Mouse (Mus musculus): ENCODE measurements at regions not wholly inside any gene's neighbourhood (a gene's known extent, or its start where the extent isn't known, plus 50 kb on each side); places are given as distances from the start of the nearest gene placed in this dataset.

DNA sequence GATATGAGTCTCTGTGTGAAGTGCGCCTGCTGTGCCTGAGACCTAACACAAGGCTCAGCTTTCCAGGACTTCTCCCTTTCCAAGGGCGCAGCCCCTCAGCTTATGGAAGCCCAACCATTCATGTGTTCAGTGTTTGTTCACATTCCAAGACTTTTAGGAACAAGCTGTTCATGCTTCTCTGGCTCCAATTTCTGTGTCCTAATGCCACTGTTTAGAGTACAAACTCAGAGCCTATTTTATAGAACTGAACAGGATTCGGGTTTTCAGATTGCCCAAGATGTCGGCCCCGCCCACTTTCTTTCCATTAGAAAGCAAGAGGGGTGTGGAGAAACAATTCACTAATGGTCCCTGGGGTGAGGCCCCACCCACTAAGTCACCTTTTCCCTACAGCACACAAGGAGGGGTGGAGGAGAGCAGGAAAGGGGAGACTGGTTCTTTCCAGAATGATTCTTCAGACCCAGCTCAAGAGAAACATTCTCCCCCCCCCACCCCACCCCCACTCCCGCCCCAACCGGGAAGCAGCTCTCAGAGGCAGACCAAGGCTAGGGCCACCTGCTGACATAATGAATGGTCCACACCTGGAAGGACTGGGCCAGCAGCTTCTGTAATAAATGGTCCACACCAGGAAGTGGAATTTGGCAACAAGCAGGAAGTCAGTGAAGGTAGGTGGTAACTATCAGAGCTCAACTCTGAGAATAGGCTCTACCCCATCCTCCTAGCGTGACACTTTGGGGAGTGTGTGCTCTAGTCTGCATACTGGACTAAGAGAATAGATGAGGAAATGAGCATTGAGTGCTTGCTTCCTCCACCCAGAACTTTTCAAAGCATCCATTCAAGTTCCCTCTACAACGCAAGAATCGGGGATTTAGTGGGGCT lies 120.2 kb upstream of the Zfp648 start:
- no peak for DNase-seq

DNA sequence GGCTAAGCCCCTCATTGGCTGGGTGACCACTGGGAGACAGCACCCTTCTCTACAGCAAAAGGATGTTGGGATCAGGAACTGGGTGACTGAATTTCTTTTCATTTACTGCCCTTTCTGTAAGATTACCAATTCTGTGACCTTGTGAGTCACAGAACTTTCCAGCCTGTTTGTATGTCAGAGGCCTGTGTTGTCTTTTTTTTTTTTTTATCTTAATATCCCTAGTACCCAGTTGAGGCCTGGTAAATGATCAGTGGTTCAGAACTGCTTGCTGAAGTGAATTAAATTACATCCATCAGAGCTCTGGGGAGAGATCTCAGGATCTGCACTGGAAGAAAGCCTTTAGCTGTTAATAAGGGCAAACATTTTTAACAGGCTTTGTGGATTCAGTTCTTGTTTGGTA lies 114.8 kb upstream of the Zfp648 start:
- DNase-seq, result no peak

DNA sequence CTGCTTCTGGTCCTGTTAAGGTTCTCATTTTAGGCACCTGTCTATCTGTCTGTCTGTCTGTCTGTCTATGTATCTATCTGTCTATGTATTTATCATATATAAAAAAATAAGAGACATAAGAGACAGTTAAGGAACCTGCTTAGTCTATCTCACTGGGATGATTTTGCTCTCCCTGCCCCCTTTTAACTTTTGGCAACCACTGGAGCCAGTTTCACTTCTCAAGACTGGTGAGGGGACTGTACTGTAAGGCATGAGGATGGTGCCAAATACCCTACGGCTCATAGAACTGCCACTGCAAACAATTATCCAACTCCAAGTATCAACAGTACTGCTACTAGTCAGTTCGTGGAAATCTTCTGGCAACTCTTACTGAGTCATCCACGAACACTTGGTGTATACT lies 111.2 kb upstream of the Zfp648 start:
- no peak for DNase-seq

DNA sequence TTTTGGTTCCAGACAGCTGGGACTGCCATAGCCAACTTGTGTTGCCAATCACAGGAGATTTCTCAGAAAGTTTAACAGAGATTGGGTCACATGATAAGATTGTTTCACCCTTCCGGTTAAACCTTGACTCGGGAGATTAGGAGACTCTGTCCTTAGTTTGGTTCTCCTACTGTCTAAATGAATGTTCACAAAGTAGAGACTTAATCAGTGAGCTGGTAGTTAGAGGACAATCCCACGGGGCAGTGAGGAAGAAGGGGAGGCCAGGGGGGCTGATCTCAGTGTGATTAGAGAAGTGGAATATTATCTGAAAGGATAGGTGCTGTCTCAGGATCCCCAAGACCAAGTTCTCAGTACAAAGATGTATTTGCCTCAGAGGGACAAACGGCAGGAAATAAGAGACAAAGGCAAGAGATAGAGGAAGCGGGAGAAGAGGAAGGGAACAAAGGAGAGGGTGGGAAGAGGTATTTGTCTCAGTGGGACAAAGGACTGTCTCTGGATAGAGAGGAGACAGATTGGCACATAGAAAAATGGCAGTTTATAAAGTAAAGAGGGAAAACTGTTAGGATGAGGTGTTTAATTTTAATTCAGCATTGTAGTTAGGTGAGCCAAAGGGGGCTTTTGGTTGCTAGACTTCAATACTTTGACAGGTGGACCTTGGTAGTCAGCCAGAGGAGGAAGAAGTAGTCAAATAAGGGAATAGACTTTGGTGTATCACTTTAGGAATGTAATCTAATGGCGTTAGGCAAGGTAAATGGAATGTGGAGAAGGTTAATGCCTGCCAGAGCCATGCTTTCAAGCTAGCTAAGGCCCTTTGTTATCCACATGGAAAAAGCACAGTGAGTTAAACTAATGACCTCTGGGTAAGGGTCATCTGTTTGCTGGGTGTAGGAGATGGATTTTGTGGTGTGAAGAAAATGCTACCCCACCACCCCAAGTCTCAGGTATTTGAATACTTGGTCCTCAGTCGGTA lies 110.2 kb upstream of the Zfp648 start:
- DNase-seq, result no peak

GRCm38 (mm10) chr1:154093549-154093948 lies 107.4 kb upstream of the Zfp648 start:
- no peak for DNase-seq

- DNase-seq, result no peak
These were observed 106.6 kb upstream of the Zfp648 start for GRCm38 (mm10) chr1:154094357-154094756.

DNA sequence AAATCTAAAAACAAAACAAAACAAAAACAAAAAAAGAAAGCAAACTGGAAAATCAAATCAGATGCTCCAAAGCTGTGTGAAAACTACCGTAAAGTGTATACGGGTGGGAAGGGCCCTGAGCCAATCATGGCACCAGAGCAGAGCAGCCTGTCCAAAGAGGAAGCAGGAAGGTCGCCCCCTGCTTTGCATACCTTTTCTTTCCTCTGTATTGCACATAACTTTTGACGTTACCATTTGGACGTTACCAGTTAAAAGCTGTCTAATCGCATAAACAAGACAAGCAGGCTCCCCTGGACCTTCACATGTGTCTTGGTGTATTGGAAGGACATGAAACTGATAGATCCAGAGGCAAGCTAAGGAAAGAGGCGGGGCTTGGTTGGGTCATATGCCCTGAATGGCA lies 104.9 kb upstream of the Zfp648 start:
- DNase-seq, result no peak

- DNase-seq, result no peak
These were observed 104.1 kb upstream of the Zfp648 start for GRCm38 (mm10) chr1:154096911-154097310.

- no peak for DNase-seq
These were observed 103.3 kb upstream of the Zfp648 start for GRCm38 (mm10) chr1:154097656-154098055.

DNA sequence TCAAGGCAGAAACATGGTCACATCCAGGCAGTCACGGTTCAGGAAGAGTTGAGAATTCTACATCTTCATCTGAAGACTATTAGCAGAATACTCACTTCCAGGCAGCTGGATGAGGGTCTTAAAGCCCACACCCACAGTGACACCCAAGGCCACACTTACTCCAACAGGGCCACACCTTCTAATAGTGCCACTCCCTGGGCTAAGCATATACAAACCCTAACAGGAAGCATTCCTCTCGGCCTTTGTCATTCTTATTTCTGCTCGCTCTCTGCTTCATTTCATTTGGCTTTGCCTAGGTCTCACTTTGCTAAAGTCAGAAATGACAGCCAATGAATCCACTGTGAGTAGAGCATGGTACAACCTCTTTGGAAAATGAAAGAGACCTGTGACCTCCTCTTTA lies 100.4 kb upstream of the Zfp648 start:
- no peak for DNase-seq

DNA sequence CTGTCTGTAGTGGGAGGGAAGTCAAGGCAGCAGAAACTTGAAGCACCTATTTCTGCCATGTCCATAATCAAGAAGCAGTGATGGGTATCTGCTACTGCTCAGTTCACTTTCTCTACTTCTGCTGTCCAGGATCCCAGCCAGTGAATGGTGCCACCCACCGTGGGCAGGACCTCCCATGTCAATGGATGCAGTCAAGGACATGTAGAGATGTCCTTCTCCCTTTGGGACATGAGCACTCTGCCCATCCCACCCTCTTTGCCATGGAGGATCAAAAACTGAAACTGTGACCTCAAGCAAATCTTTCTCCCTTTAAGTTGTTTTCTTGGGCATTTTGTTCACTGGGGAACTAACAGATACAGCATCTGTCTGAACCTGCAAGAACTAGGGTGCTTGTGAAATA lies 99.6 kb upstream of the Zfp648 start:
- no peak for DNase-seq

GRCm38 (mm10) chr1:154102191-154102590 lies 98.8 kb upstream of the Zfp648 start:
- DNase-seq, result no peak

GRCm38 (mm10) chr1:154102871-154103596 lies 98.0 kb upstream of the Zfp648 start:
- DNase-seq, result peak; percentile 50 to 52

DNA sequence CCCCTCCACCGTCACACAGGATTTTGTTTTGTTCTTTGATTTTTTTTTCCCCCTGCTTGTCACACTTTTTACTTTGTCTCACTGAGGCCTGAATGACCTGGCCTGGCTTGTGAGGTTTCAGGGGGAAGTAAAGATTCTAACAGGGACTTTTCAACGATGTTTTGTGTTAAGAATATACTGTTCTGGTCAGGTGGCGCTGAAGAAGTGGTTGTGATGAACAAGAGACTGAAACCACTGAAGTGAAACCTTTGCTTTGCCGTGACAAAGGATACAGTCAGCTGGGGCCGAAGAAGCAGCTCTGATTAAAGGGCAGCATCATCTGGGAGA lies 97.4 kb upstream of the Zfp648 start:
- no peak for DNase-seq

DNA sequence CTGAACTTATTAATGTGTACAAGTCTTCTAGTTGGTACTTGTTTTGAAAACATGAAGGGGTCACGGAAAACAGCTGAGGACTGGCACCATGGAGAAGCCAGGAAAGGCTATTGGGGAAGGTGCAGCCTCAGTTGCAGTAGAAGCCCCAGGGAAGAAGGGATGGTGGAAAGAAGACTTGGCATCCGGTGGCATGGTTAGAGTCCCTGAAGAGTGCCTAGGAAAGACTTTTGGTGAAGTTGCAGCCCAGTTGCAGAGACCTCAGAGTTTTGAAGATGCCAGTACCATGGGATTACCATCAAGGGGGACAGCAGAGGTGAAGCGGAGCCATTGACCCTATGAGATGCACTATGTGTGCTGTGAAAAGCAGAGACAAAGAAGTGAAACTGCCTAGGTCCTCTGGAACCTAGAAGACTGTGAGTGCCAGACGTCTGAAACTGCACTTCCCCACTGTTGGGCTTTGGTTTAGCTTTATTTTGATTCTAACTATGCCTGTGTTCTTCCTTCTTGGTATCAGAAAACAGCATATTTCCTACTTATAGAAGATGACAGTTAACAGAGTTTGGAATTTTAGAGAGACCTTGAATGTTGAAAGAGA lies 96.9 kb upstream of the Zfp648 start:
- no peak for DNase-seq

DNA sequence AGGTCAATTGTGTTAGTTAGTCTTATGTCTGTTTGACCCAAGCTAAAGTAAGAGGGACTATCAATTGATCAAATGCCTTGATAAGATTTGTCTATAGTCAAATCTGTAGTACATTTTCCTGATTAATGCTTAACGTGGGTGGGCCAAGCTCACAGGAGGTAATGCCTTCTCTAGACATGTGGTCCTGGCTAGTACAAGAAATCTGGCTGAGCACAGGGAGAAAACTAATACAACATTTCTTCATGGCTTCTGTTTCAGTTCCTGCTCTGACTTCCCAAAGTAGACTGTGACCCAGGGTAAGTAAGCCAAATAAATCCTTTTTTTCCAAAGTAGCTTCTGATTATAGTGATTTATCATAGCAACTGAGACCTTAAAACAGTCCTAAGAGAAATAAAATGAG lies 96.2 kb upstream of the Zfp648 start:
- no peak for DNase-seq

GRCm38 (mm10) chr1:154112500-154112899 lies 88.5 kb upstream of the Zfp648 start:
- DNase-seq, result no peak

- no peak for DNase-seq
These were observed 87.5 kb upstream of the Zfp648 start for GRCm38 (mm10) chr1:154113291-154114050.

DNA sequence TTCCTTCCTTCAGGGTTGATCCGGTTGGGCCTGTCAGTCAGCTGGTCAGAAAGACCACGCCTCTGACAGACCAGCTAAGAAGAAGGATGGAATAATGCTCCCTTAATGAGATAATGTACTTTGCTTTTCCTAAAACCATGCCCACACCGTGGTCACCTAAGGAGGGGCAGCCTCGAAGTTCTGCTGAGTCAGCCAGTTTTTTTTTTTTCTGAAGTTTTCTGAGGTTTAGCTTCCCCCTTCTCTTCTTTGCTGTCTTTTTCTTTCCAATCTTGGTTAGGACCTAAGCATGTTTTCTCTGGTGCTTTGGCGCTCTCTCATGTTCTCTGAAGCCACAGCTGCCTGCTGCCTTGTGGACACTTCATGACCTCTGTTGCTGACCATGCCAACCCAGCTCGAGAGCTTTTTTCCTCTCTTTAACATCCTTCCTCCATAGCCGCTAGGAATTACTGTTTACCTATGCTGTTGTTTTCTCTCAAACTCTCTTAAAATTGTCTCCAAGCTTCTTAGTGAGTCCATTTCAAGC lies 84.7 kb upstream of the Zfp648 start:
- no peak for DNase-seq

GRCm38 (mm10) chr1:154117346-154117687 lies 83.7 kb upstream of the Zfp648 start:
- no peak for DNase-seq

DNA sequence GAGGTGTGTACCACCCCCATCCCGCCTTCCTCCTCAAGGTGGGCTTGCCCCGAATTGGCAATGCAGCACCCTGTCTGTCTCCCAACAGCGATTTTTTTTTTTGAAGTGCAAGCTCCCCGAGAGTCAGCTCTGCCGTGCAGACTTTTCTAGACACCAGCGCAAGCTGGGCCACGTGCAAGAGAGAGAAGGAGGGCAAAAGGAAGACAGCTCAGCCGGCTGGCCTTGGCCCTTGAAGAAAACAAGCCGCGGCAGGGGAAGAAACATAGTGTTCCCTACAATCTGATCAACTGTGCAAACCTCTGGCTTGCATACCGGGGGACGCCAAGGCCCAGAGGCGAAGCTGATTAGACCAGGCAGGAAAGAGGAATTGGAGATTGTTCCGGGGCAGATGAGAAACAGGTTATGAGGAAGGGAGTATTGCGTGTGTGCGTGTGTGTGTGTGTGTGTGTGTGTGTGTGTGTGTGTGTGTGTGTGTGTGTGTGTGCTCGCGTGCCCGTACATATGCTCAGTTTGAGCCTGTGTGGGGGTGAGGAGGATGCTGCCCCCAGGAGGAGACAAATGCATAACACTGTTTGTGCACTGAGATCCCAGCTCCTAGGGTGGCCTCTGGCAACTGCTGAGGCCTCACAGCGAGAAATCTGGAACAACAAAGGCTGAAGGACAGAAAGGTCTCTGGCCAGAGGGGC lies 83.2 kb upstream of the Zfp648 start:
- peak; percentile 26 to 29 for DNase-seq
